Mouse (Mus musculus) kidney, embryonic 14.5 days (tissue): ENCODE data around the gene Rbms3. TPM values are rescaled to one million over a fixed set of nuclear protein-coding genes. Genes with fewer than 3 reads are reported as not detected.

ENCODE experiments used
- ATAC-seq: fragments of 200-750 bp; cut with Nextera tagmentation; 2 replicates; pipeline ENCODE4 v1.8.0; 2017; ENCODE audit warnings: moderate number of reproducible peaks, mild to moderate bottlenecking, moderate TSS enrichment, moderate library complexity; ENCODE audit not compliant: low FRiP score, low TSS enrichment
- H3K27ac ChIP-seq: fragments of 300-500 bp; sonication (generic); 2 replicates; pipeline ENCODE4 v1.5.1; 2014; ENCODE audit warnings: low read depth, mild to moderate bottlenecking, low read length, moderate library complexity, mixed read lengths
- H3K27me3 ChIP-seq: fragments of 300-500 bp; sonication (generic); 2 replicates; pipeline ENCODE4 v1.6.1; 2014; ENCODE audit warnings: mild to moderate bottlenecking, low read length; ENCODE audit not compliant: control insufficient read depth, insufficient read depth
- H3K36me3 ChIP-seq: fragments of 300-500 bp; sonication (generic); 2 replicates; pipeline ENCODE4 v1.6.1; 2014; ENCODE audit warnings: low read length, mixed read lengths; ENCODE audit not compliant: control insufficient read depth, insufficient read depth
- H3K4me1 ChIP-seq: fragments of 300-500 bp; sonication (generic); 2 replicates; pipeline ENCODE4 v1.6.1; 2014; ENCODE audit warnings: low read length, mixed read lengths; ENCODE audit not compliant: control insufficient read depth, insufficient read depth
- H3K4me2 ChIP-seq: fragments of 300-500 bp; sonication (generic); replicated peaks from 2 replicates; pipeline ENCODE4 v1.6.1; 2014; ENCODE audit warnings: low read depth, mild to moderate bottlenecking, low read length
- H3K4me3 ChIP-seq: fragments of 300-500 bp; sonication (generic); 2 replicates; pipeline ENCODE4 v1.5.1; 2014; ENCODE audit warnings: mild to moderate bottlenecking, low read length
- H3K9ac ChIP-seq: fragments of 300-500 bp; sonication (generic); 2 replicates; pipeline ENCODE4 v1.6.1; 2014; ENCODE audit warnings: low read depth, mild to moderate bottlenecking, low read length, moderate library complexity
- H3K9me3 ChIP-seq: fragments of 300-500 bp; sonication (generic); 2 replicates; pipeline ENCODE4 v1.6.1; 2016; ENCODE audit warnings: low read length; ENCODE audit not compliant: control insufficient read depth
- WGBS: fragments of 180-500 bp; shearing (Covaris S2); extraction: QIAGEN DNeasy Blood & Tissue Kit; methylation state at CpG from one replicate; pipeline ENCODE4 v1.1.7; 2014; 5-methylcytosine and 5-hydroxymethylcytosine counted together
- polyA plus RNA-seq: library from polyadenylated mRNA; unstranded; fragments of >200 nt; fragmentation: Nextera tagmentation; extraction: Ambion mirVana; gene quantifications from 2 replicates; pipeline ENCODE4 v1.2.1, GENCODE M21; 2014

Gene Rbms3
- polyA plus RNA-seq, 1 experiment from 2014 or later: 73.4 TPM

DNA sequence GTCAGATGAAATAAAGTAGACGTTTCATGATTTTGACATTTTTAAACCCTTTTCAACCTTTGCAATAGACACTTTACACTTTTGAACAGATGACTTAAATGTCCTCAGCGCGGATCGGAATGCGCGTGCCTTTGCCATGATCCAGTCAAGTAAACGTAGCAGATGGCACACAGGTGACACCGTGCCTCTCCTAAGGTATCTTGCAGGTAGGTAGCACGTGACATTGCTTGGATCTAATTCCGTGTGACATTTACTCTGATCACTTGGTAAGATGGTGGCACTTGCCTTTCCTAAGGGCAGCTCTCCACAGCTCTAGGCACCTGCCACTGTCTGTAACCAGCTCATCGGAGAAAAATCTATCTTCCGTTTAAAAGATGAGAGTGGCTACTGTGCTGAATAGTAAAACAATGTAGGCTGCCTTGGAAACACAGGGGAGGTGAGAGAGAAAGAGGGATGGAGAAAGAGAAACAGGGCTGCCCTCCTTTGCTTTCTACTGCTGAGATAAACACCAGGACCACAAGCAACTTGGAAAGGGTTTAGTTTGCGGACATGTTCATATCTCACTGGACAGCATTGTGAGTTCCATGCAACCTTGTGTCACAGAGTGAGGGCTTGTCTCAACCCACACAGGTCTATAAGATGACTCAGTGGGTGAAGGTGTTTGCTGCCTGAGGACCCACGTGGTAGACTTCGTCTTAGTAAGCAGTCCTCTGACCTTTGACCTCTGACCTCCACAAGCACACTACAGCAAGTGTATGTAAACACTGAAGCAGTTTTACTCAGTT lies 338.5 kb downstream of the Rbms3 start:
- Histone ChIP-seq H3K4me3 (no peak overlapping the region), H3K36me3 (no peaks in the 10 kb centered on the region), H3K9ac (no peak overlapping the region), H3K4me1 (no peaks in the 10 kb centered on the region), H3K4me2 (no peak overlapping the region), H3K9me3 (no peaks in the 10 kb centered on the region), H3K27ac (no peak overlapping the region), H3K27me3 (no peaks in the 10 kb centered on the region)
- WGBS: 82% methylated on average over 15 of the region's 15 CpGs
- ATAC-seq: no peak

DNA sequence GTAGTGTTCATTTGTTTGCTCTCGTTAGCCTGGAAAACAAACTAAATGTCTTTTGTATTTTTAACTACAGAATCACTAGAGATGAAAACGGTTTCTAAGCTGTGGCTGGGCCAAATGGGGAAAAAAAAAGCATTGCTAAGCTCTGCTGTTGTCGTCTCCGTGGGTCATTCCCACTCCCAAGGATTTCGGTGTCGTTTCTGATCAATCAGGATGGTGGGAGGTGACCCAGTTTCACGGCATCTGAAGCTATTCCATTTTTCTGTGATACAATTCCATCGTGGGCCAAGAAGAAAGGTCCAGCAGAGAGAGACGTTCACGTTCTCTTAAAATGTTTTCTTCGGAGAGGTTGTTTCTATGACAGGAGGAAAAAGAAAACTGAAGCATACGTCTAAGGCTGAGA lies 354.9 kb downstream of the Rbms3 start:
- no peak overlapping the region for H3K9ac ChIP-seq
- WGBS: 80% methylated on average over 12 of the region's 12 CpGs
- H3K4me3 ChIP-seq: no peak overlapping the region
- no peak overlapping the region for H3K4me2 ChIP-seq
- no peaks in the 10 kb centered on the region for H3K9me3 ChIP-seq
- no peak overlapping the region for H3K27ac ChIP-seq
- no peaks in the 10 kb centered on the region for H3K36me3 ChIP-seq
- no peak for ATAC-seq
- no peaks in the 10 kb centered on the region for H3K4me1 ChIP-seq
- no peaks in the 10 kb centered on the region for H3K27me3 ChIP-seq

GRCm38 (mm10) chr9:117259614-117260013 lies 370.1 kb downstream of the Rbms3 start:
- no peak for ATAC-seq

GRCm38 (mm10) chr9:117253361-117253760 lies 376.4 kb downstream of the Rbms3 start:
- peak overlapping the region; percentile 51; the same call in 1 of the 2 replicates for H3K9ac ChIP-seq
- H3K27ac ChIP-seq: 0 out of 2 replicates have a peak overlapping the region, but pooled peaks have one; percentile 42
- no peaks in the 10 kb centered on the region for H3K9me3 ChIP-seq
- H3K4me2 ChIP-seq: peak overlapping the region; percentile 55
- H3K4me1 ChIP-seq: peaks cover 13% of the 10 kb centered on the region
- 23% methylated on average over 11 of the region's 11 CpGs for WGBS
- peak overlapping the region; percentile 76 for H3K4me3 ChIP-seq
- no peaks in the 10 kb centered on the region for H3K27me3 ChIP-seq
- H3K36me3 ChIP-seq: no peaks in the 10 kb centered on the region
- ATAC-seq: no peak

More at GRCm38 (mm10) chr9:117259614-117260013, 370.1 kb downstream of the Rbms3 start:
- H3K9me3 ChIP-seq: no peaks in the 10 kb centered on the region
- H3K36me3 ChIP-seq: no peaks in the 10 kb centered on the region
- H3K27me3 ChIP-seq: no peaks in the 10 kb centered on the region
- no peaks in the 10 kb centered on the region for H3K4me1 ChIP-seq
- no peak overlapping the region for H3K4me2 ChIP-seq
- no peak overlapping the region for H3K27ac ChIP-seq
- H3K9ac ChIP-seq: no peak overlapping the region
- WGBS: 71% methylated on average over 5 of the region's 5 CpGs
- H3K4me3 ChIP-seq: no peak overlapping the region

DNA sequence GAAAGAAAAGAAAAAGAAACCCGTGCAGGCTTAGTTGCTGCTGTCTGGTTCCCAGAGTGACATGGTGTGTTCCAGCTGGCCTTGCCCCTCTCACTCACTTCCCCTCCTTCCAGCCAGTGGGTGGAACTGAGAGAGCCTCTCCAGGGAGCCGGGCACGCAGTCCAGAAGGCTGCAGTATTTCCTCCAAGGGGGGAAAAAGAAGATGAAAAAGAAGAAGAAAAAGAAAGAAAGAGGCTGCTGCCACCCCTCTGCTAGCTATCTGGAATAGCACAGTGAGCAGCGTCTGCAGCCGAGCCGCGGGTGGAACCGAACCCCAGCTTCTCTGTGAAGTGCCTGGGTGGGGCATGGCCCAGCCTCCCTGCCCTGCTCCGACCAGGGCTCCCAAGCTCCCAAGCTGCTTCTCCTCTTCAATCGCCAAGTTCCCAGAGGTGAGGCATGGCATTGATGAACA lies 377.3 kb downstream of the Rbms3 start:
- Histone ChIP-seq H3K36me3 (no peaks in the 10 kb centered on the region), H3K4me1 (peaks cover 22% of the 10 kb centered on the region), H3K9me3 (no peaks in the 10 kb centered on the region), H3K4me3 (peak overlapping the region; percentile 76), H3K27ac (peak overlapping the region; percentile 92; the same call in 1 of the 2 replicates), H3K4me2 (peak overlapping the region; percentile 55), H3K9ac (peak overlapping the region; percentile 84), H3K27me3 (no peaks in the 10 kb centered on the region)
- WGBS: under 1% methylated on average over 10 of the region's 10 CpGs
- peak; percentile 79; the same call in 1 of the 2 replicates for ATAC-seq

- H3K9me3 ChIP-seq: no peaks in the 10 kb centered on the region
- peak; percentile 56 for ATAC-seq
- peak overlapping the region; percentile 92 for H3K27ac ChIP-seq
- H3K27me3 ChIP-seq: no peaks in the 10 kb centered on the region
- peak overlapping the region; percentile 84 for H3K9ac ChIP-seq
- no peaks in the 10 kb centered on the region for H3K36me3 ChIP-seq
- under 1% methylated on average over 29 of the region's 29 CpGs for WGBS
- peak overlapping the region; percentile 76 for H3K4me3 ChIP-seq
- peaks cover 28% of the 10 kb centered on the region for H3K4me1 ChIP-seq
- peak overlapping the region; percentile 55 for H3K4me2 ChIP-seq
These were observed 378.0 kb downstream of the Rbms3 start for GRCm38 (mm10) chr9:117251521-117252368.

DNA sequence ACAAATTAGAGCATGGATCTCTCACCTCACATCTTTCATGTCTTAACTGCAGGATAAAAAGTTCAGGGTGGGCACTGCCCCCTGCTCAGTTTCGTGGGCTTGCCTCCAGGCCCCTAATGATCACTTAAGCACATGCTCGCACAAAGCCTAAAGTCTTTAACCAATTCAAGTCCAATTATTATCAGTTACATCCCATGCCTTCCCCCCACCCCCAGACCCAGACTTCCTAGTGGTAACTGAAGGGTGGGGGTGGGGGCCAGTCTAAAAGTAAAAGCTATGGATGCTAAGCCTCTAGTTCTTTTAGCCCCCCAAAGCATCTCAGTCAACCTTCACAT lies 378.9 kb downstream of the Rbms3 start:
- Histone ChIP-seq H3K9ac (peak overlapping the region; percentile 84), H3K4me2 (peak overlapping the region; percentile 55), H3K4me1 (peaks cover 33% of the 10 kb centered on the region), H3K36me3 (no peaks in the 10 kb centered on the region), H3K27me3 (no peaks in the 10 kb centered on the region), H3K4me3 (peak overlapping the region; percentile 76), H3K27ac (peak overlapping the region; percentile 92; the same call in 1 of the 2 replicates), H3K9me3 (no peaks in the 10 kb centered on the region)
- 0% methylated on average over 2 of the region's 2 CpGs for WGBS
- ATAC-seq: no peak

DNA sequence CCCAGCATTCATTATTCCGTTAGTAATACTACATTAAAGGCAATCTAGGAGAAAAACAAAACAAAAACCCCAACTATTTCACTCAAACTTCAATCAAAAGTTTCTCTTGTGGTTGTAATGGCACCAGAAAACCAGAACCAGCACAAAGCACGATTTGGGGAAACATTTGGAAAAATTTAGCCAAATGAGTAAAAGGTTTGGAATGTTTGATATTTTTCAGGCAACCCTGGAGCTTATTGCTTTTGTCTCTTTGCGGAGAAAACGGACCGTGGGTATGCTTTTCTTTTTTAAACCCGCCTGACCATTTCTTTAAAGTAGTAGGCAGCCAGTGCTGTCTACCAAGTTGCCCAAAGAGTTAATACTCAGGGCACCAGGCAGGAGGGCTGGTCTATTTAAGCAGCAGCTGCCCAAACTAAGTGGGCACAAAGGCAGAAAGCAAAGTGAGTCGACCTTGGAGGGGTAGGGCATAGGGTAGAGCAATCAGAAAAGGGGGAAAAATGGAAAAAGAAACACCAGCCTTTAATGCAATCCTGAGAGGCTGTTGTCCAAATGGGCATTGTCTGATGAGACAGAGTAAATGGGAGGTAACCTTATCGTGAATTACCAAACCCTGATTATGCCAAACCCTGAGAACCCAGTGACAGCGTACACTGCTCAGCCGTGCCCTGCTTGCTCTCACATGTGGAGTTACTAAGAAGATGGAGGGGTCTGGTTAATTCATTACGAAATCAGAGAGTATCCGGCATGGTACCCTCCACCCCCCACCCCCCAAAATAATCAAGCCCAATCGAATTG lies 379.5 kb downstream of the Rbms3 start:
- peak overlapping the region; percentile 55 for H3K4me2 ChIP-seq
- no peaks in the 10 kb centered on the region for H3K27me3 ChIP-seq
- H3K4me3 ChIP-seq: peak overlapping the region; percentile 76
- peak overlapping the region; percentile 84 for H3K9ac ChIP-seq
- H3K9me3 ChIP-seq: no peaks in the 10 kb centered on the region
- no peaks in the 10 kb centered on the region for H3K36me3 ChIP-seq
- H3K4me1 ChIP-seq: peaks cover 33% of the 10 kb centered on the region
- ATAC-seq: no peak
- 15% methylated on average over 13 of the region's 13 CpGs for WGBS
- H3K27ac ChIP-seq: peak overlapping the region; percentile 92; the same call in 1 of the 2 replicates
